Mouse (Mus musculus) MEL (cell line): ENCODE measurements at regions not wholly inside any gene's neighbourhood (a gene's known extent, or its start where the extent isn't known, plus 50 kb on each side); places are given as distances from the start of the nearest gene placed in this dataset.
A peak's percentile ranks its signal among the peaks of the same experiment; 100 is the strongest.

Experiments
- CHD2 ChIP-seq: IDR thresholded peaks from 2 replicates; pipeline ENCODE4 v1.6.1; 2011; ENCODE audit warnings: low read length, improper control_type of control experiment
- CTCF ChIP-seq, 3 experiments: IDR thresholded peaks in 2 of 3; conservative IDR thresholded peaks in 1 of 3; 2 replicates each; pipeline ENCODE4 v1.5.1; 2011 to 2012; ENCODE audit warnings: low read length in 3 of 3, low read depth in 2 of 3, mild to moderate bottlenecking in 2 of 3, improper control_type of control experiment in 1 of 3, inconsistent platforms in 1 of 3, mixed read lengths in 1 of 3, moderate library complexity in 1 of 3; ENCODE audit not compliant: control insufficient read depth in 1 of 3, insufficient read depth in 1 of 3, poor library complexity in 1 of 3, severe bottlenecking in 1 of 3
- GABPA ChIP-seq: IDR thresholded peaks from 2 replicates; pipeline ENCODE4 v1.6.1; 2012; ENCODE audit warnings: low read depth, mild to moderate bottlenecking, inconsistent platforms, low read length, improper control_type of control experiment, moderate library complexity
- GATA1 ChIP-seq: IDR thresholded peaks from 2 replicates; pipeline ENCODE4 v1.6.1; 2011; ENCODE audit warnings: low read depth, low read length, improper control_type of control experiment
- HCFC1 ChIP-seq: IDR thresholded peaks from 2 replicates; pipeline ENCODE4 v1.6.1; 2012; ENCODE audit warnings: low read depth, mild to moderate bottlenecking, inconsistent platforms, low read length, improper control_type of control experiment, moderate library complexity
- NRF1 ChIP-seq: IDR thresholded peaks from 2 replicates; pipeline ENCODE4 v1.6.1; 2014; ENCODE audit warnings: low read depth, mild to moderate bottlenecking, inconsistent platforms, low read length, improper control_type of control experiment, moderate library complexity; ENCODE audit not compliant: poor library complexity, insufficient read depth, severe bottlenecking
- POLR2A ChIP-seq, 2 experiments: IDR thresholded peaks; 2 replicates each; pipeline ENCODE4 v1.6.1; 2011 to 2012; ENCODE audit warnings: low read length in 2 of 2, mild to moderate bottlenecking in 2 of 2, control low read depth in 1 of 2, improper control_type of control experiment in 1 of 2, low read depth in 1 of 2, moderate library complexity in 1 of 2; ENCODE audit not compliant: control insufficient read depth in 1 of 2, insufficient read depth in 1 of 2, poor library complexity in 1 of 2
- POLR2AphosphoS2 ChIP-seq: IDR thresholded peaks from 2 replicates; pipeline ENCODE4 v1.6.1; 2011; ENCODE audit warnings: low read length, improper control_type of control experiment
- SIN3A ChIP-seq: IDR thresholded peaks from 2 replicates; pipeline ENCODE4 v1.6.1; 2012; ENCODE audit warnings: low read length, improper control_type of control experiment, inconsistent platforms
- TAL1 ChIP-seq: IDR thresholded peaks from 2 replicates; pipeline ENCODE4 v1.6.1; 2012; ENCODE audit warnings: mild to moderate bottlenecking, inconsistent platforms, low read length, moderate library complexity, mixed read lengths
- UBTF ChIP-seq: IDR thresholded peaks from 2 replicates; pipeline ENCODE4 v1.6.1; 2012; ENCODE audit warnings: low read depth, mild to moderate bottlenecking, inconsistent platforms, low read length, improper control_type of control experiment, moderate library complexity, borderline replicate concordance; ENCODE audit not compliant: insufficient read depth
- USF2 ChIP-seq, 2 experiments: IDR thresholded peaks; 2 replicates each; pipeline ENCODE4 v1.6.1; 2011 to 2012; ENCODE audit warnings: improper control_type of control experiment in 2 of 2, low read length in 2 of 2, borderline replicate concordance in 1 of 2, inconsistent platforms in 1 of 2, low read depth in 1 of 2, mild to moderate bottlenecking in 1 of 2; ENCODE audit not compliant: insufficient read depth in 1 of 2

DNA sequence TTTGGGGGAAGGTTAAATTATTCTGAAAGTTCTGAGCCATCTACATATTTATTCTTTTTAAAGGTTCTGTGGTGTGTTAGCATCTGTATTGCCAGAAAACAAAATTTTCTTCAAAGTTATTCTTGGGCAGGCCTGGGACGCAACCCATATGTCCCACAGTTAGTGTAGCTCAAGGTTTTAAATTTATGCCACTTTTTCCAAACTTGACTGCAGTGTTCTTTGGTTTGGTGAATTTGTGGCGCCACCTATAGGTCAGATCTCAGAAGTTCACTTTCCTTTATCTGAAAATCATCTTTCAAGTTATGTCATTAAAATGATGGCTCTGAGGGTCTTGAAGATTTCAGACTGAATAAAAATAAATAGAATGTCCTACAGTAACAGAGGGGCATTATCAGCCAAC, 188.7 kb downstream of the Rnf144a start:
- peak in 2 of 3 experiments; percentile 33 to 53; a peak in 4 of 6 replicates for TF ChIP-seq CTCF (IDR thresholded peaks at IDR 0.05 in 2 of 3, conservative IDR thresholded peaks at IDR 0.05 in 1 of 3; ENCODE audit: control insufficient read depth in 1 of 3, insufficient read depth in 1 of 3, low read depth in 2 of 3, low read length in 3 of 3, poor library complexity in 1 of 3, severe bottlenecking in 1 of 3)
- no peak for TF ChIP-seq NRF1
- TF ChIP-seq POLR2A (IDR thresholded peaks at IDR 0.05; ENCODE audit: control insufficient read depth in 1 of 2, insufficient read depth in 1 of 2, low read depth in 1 of 2, low read length in 2 of 2, poor library complexity in 1 of 2): no peak
- no peak for TF ChIP-seq CHD2
- TF ChIP-seq SIN3A: no peak
- TF ChIP-seq POLR2AphosphoS2: no peak
- TF ChIP-seq GATA1: no peak
- no peak for TF ChIP-seq GABPA
- TF ChIP-seq UBTF: no peak
- TF ChIP-seq TAL1: no peak
- no peak for TF ChIP-seq USF2 (IDR thresholded peaks at IDR 0.05; ENCODE audit: borderline replicate concordance in 1 of 2, insufficient read depth in 1 of 2, low read depth in 1 of 2, low read length in 2 of 2)
- TF ChIP-seq HCFC1: no peak
